Mouse (Mus musculus) neutrophil, adult 5-6 weeks (primary cell): Measurements from ENCODE around the gene Gmeb2. TPM values are rescaled to one million over a fixed set of nuclear protein-coding genes. Genes with fewer than 3 reads are reported as not detected.

Source experiments
- ATAC-seq: fragments of 151-379, 151-347 bp; 2 replicates; pipeline ENCODE4 v1.8.0; 2017; ENCODE audit warnings: mild to moderate bottlenecking, moderate TSS enrichment; ENCODE audit not compliant: insufficient number of reproducible peaks, poor library complexity, low FRiP score, severe bottlenecking; ENCODE audit errors: extremely low read depth
- total RNA-seq: library from RNA; stranded (forward); fragments of 200-1000 nt; gene quantifications from 2 replicates; pipeline ENCODE4 v1.2.3, GENCODE M21; 2017

Gene Gmeb2
- total RNA-seq = 47.4 and 57.6 TPM in 2 replicates

GRCm38 (mm10) chr2:181287958-181288350 is at the start of gene Gmeb2:
Gene Gmeb2 (minus strand): TSS chr2:181288035.
- ATAC-seq = peak; percentile 95

GRCm38 (mm10) chr2:181334023-181334422 is 46.2 kb upstream of the Gmeb2 start:
- peak; percentile 91 for ATAC-seq

- ATAC-seq = no peak
Measured at GRCm38 (mm10) chr2:181332542-181332941, 44.7 kb upstream of the Gmeb2 start.

- ATAC-seq = no peak
Measured at GRCm38 (mm10) chr2:181326098-181326497, 38.3 kb upstream of the Gmeb2 start.

GRCm38 (mm10) chr2:181322136-181322535 is 34.3 kb upstream of the Gmeb2 start:
- ATAC-seq = no peak

- no peak for ATAC-seq
Measured at GRCm38 (mm10) chr2:181320103-181320499, 32.3 kb upstream of the Gmeb2 start.

- ATAC-seq = peak; percentile 93
Measured at GRCm38 (mm10) chr2:181319248-181320102, 31.6 kb upstream of the Gmeb2 start, which contains the start of gene Rtel1. Gene Rtel1 (plus strand): TSS chr2:181319739.

GRCm38 (mm10) chr2:181314080-181314810 is 26.4 kb upstream of the Gmeb2 start, which contains the start of gene Stmn3:
Gene Stmn3 (minus strand): TSS chr2:181314500.
- ATAC-seq = no peak

- ATAC-seq = no peak
Measured at GRCm38 (mm10) chr2:181313344-181314079, 25.7 kb upstream of the Gmeb2 start.

GRCm38 (mm10) chr2:181313006-181313343 is 25.1 kb upstream of the Gmeb2 start:
- no peak for ATAC-seq

GRCm38 (mm10) chr2:181312435-181312834 is 24.6 kb upstream of the Gmeb2 start:
- ATAC-seq = no peak

GRCm38 (mm10) chr2:181307144-181307804 is 19.4 kb upstream of the Gmeb2 start:
- ATAC-seq = peak; percentile 57; the same call in 1 of the 2 replicates

- no peak for ATAC-seq
Measured at GRCm38 (mm10) chr2:181304944-181305343, 17.1 kb upstream of the Gmeb2 start.

- ATAC-seq = no peak
Measured at GRCm38 (mm10) chr2:181302041-181302440, 14.2 kb upstream of the Gmeb2 start.

GRCm38 (mm10) chr2:181290937-181291336 is 3.1 kb upstream of the Gmeb2 start:
- no peak for ATAC-seq

GRCm38 (mm10) chr2:181288691-181289090 is 856 bp upstream of the Gmeb2 start:
- ATAC-seq = no peak

- ATAC-seq = peak; percentile 22; the same call in 1 of the 2 replicates
Measured at GRCm38 (mm10) chr2:181287338-181287957, 387 bp downstream of the Gmeb2 start.

- ATAC-seq = no peak
Measured at GRCm38 (mm10) chr2:181286629-181287337, 1.1 kb downstream of the Gmeb2 start.
